Mouse (Mus musculus) heart, postnatal 25 days (tissue): ENCODE results near the gene Cdc42ep4. TPM values are rescaled to one million over a fixed set of nuclear protein-coding genes. Genes with fewer than 3 reads are reported as not detected.

Experiments
- DNase-seq: peaks from one replicate; pipeline ENCODE4 v3.0.0; 2022; ENCODE audit warnings: low spot score
- intact Hi-C: fragments of 180-260 bp; cut with DNase I; formaldehyde crosslinking; loops from one replicate; pipeline ENCODE4 v1.15.1; 2025
- total RNA-seq, 2 experiments: library from RNA; stranded (reverse); gene quantifications; 2 replicates each; pipeline ENCODE4 v1.2.3; 2021

The Cdc42ep4 gene
- total RNA-seq, 2 experiments from 2014 or later = 12.5 to 17.7 TPM

- intact Hi-C loops = no loop called here
- peak; percentile 49 for DNase-seq
Measured at GRCm38 (mm10) chr11:113778733-113779679, 27.3 kb upstream of the Cdc42ep4 start.

GRCm38 (mm10) chr11:113777878-113778464 is 26.3 kb upstream of the Cdc42ep4 start:
- no peak for DNase-seq
- intact Hi-C loops = no loop called here

DNA sequence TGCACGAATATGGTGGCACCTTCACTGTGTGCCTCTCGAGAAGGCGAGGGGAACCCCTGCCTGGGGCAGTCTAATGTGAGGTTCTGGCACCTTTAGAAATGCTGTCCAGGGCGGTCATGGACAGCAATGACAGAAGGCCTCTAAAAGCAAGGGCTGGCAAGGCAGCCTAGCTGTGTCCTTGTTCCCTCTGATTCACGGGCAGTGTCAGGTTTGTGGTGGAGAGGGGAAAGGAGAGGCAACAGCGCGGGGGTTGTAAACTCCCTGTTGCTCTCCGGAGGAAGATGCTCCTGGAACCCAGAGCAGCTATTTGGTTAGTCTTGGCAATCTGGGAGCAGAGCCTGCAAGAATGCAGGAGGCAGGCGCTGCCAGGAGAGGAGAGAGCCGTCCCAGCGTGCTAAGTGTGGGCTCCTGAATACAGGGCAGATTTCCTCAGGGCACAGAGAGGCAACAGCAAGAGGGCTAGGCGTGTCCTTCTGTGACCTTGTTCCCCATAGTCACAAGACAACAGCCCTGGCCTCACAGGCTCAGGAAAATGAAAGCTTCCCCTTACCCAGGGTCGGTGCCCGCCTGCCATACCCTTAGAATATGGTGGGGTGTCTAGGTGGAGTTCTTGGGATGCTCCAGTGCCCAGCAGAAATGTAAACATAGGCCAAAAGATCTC is 25.3 kb upstream of the Cdc42ep4 start:
- DNase-seq = no peak
- intact Hi-C loops = no loop called here

DNA sequence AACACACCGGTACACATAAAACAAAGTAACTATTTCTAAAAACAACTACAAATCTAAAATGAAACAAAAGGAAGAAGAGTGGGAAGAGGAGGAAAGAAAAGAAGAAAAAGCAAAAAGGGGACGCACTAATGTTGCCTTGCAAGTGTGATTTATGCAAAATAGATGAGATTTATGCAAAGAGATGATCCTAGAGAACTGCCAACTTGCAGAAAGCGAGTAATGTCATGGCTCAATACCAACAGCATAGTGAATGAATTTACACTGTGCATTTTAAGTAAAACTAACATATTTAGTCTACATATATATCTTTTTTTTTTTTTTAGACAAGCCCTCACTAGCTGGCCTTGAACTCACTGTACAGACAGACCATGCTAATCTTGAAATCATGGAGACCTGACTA is 23.1 kb upstream of the Cdc42ep4 start:
- intact Hi-C loops = no loop called here
- DNase-seq = no peak

- no peak for DNase-seq
Measured at GRCm38 (mm10) chr11:113773191-113773590, 21.5 kb upstream of the Cdc42ep4 start.

GRCm38 (mm10) chr11:113771187-113771586 is 19.5 kb upstream of the Cdc42ep4 start:
- DNase-seq = no peak
- intact Hi-C loops = no loop called here

More at GRCm38 (mm10) chr11:113773191-113773590, 21.5 kb upstream of the Cdc42ep4 start:
- intact Hi-C loops = no loop called here

- no peak for DNase-seq
- intact Hi-C loops = no loop called here
Measured at GRCm38 (mm10) chr11:113768356-113768755, 16.7 kb upstream of the Cdc42ep4 start.

- no peak for DNase-seq
Measured at GRCm38 (mm10) chr11:113767285-113767684, 15.6 kb upstream of the Cdc42ep4 start.

GRCm38 (mm10) chr11:113766284-113766985 is 14.8 kb upstream of the Cdc42ep4 start:
- DNase-seq = no peak
- intact Hi-C loops = no loop called here

More at GRCm38 (mm10) chr11:113767285-113767684, 15.6 kb upstream of the Cdc42ep4 start:
- intact Hi-C loops = no loop called here

DNA sequence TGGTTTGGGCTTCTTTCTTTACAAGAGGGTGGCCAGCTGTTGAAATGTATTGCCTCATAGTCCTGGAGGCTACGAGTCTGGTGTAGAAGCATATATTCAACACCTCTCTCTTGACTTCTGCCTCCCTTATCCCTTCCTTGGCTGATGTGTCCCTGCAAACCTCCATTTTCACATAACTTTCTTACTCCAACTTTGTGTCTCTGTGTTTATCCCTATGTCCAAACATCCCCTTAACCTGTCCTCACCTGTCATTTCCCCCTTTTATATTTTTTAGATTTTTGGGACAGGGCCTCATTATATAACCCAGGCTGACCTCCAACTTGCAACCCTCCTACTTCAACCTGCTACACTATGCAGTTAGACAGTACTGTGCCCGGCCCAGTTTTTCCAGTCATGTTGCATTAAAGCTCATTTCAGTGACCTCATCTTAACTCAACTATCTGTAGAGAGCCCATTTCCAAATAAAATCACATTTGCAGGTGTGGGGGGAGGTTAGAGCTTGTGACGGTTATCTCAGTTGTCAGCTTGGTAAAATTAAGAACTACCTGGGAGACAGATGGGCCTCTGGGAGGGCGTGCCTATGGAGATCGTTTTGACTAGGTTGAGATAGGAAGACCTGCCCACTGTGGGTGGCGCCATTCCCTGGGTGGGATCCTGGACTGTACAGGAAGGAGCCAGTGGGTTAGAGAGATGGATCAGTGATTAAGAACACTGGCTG is 12.6 kb upstream of the Cdc42ep4 start:
- intact Hi-C loops = no loop called here
- DNase-seq = no peak

DNA sequence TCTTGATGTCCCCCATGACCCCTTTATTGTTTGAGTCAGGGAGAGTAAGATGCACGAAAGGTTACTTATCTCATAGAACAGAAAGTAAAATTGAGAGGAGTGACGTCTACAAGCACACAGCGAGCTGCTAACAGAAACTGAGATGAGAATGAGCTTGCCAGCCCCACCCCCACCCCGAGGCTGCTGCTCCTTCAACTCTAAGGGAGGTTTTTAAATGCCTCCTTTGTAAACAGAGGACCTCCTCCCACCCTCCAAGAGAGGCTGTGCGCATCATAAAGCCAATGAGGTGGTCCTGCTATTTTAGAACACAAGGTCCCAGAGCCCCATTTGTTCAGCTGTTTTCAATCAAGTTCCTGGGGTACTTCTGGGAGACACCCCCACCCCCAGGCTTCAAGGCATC is 11.8 kb upstream of the Cdc42ep4 start:
- intact Hi-C loops = no loop called here
- DNase-seq = no peak

- intact Hi-C loops = no loop called here
- DNase-seq = no peak
Measured at GRCm38 (mm10) chr11:113762136-113762797, 10.6 kb upstream of the Cdc42ep4 start.

DNA sequence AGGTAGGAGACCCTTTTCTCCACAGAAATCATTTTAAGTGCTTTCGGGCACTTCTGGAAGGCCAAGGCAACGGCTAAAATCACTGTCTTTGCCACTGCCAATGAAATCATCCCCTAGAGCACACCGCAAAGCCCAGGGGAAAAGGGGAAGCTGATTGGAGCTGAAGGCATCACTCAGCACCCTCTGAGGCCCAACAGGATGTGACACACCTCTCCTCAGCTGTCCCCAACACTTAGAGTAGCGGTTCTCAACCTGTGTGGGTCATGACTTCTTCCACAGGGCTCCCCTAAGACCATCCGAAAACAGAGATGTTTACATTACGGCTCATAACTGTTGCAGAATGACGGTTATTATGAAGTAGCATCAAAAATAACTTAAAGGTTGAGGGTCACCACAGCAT is 10.0 kb upstream of the Cdc42ep4 start:
- DNase-seq = no peak
- intact Hi-C loops = no loop called here

DNA sequence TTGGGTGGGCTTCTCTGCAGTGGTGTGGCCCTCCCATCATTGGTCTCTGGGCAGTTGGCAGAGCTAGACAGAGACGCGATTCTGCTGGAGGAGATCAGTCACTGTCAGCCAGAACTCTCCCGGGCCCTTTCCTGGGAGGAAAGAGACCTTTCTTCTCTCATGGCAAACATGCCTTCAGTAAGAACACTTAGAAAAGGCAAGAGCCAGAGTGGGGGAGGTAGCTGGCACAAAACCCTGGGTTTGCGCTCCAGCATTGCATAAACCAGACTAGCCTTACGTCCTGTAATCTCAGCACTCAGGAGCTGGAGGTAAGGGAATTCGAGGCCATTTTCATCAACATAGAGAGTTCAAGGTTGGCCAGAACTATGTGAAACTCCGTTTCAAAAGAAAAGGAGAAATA is 8.8 kb upstream of the Cdc42ep4 start:
- intact Hi-C loops = no loop called here
- DNase-seq = no peak

GRCm38 (mm10) chr11:113758851-113759250 is 7.2 kb upstream of the Cdc42ep4 start:
- intact Hi-C loops = no loop called here
- no peak for DNase-seq

GRCm38 (mm10) chr11:113756578-113756977 is 4.9 kb upstream of the Cdc42ep4 start:
- intact Hi-C loops = no loop called here
- DNase-seq = no peak

DNA sequence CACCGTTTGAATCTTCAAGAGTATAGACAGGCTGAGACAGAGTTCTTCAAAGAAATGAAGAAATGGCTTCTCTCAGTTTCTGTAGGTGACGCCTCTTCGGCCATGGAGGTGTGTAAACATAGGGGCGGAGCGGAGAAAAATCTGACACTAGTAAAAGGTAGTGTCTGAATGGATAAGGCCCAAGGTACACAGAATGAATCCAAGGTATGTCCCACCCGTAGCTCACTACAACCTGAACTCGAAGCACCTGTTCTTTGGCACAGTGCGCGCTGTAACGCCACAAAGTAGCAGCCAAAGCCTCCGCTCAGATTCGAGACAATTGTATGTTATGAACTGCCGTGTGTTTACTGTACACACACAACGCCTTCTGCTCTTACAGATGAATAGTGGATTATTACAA is 4.2 kb upstream of the Cdc42ep4 start:
- intact Hi-C loops = no loop called here
- DNase-seq = no peak

DNA sequence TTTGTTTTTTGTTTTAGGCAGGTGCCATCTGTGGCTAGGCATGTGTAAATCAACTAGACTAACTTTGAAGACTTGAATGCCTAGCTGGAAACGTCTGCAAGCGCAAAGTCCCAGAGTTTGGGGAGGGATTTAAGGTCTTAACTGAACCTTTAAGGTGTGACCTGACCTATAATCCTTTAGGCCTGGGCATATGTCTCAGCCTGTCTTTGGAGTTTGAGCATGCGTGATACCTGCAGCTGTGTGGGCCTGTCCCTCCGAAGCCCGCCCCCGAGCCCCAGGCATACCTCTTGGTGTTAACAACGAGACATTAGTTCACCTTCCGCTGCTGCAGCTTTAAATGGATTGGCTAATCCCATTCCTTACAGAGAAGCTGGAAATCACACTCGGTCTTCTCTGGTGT is 3.2 kb upstream of the Cdc42ep4 start:
- DNase-seq = no peak
- intact Hi-C loops = no loop called here
